Mouse (Mus musculus): ENCODE measurements at regions not wholly inside any gene's neighbourhood (a gene's known extent, or its start where the extent isn't known, plus 50 kb on each side); places are given as distances from the start of the nearest gene placed in this dataset.

DNA sequence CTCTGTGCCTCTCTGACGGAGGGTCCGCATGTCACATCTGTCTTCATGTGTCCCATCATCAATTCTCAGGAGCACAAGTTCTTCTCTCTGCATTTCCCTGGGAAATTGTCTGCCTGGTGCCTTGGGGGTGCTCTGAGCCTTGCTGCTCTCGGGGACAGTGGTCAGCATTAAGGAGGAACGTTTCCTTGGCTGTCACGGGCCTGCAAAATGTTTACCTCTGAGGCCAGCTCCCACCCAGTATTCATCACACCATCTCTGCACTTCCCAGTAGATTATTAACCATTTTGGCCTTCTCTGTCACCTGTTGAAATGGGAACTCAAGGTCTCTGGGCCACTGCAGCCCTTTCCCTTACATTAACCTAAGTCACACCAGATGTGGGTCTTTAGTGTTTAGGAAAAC, 219.8 kb upstream of the Spag17 start:
- H3K4me1 ChIP-seq (ENCODE audit: control insufficient read depth, insufficient read depth, low read length): no peaks in the 10 kb centered on the region
- WGBS (ENCODE audit: insufficient replicate concordance): 68% methylated on average over 5 of the region's 5 CpGs
- H3K4me2 ChIP-seq: no peak overlapping the region
- no peaks in the 10 kb centered on the region for H3K27me3 ChIP-seq (ENCODE audit: control insufficient read depth, insufficient read depth, low read length)
- no peak overlapping the region for H3K27ac ChIP-seq (ENCODE audit: low read depth, low read length)
- H3K36me3 ChIP-seq (ENCODE audit: control insufficient read depth, insufficient read depth, low read length): no peaks in the 10 kb centered on the region
- H3K9me3 ChIP-seq (replicated peaks; ENCODE audit: control insufficient read depth, low read length): no peaks in the 10 kb centered on the region
- no peak for ATAC-seq (replicated peaks; ENCODE audit: insufficient number of reproducible peaks, low FRiP score, low TSS enrichment)
- no peak overlapping the region for H3K4me3 ChIP-seq (ENCODE audit: low read depth, low read length)
- H3K9ac ChIP-seq (ENCODE audit: low read depth, low read length): no peak overlapping the region

GRCm38 (mm10) chr3:99665902-99666768, 219.1 kb upstream of the Spag17 start:
- Histone ChIP-seq H3K27me3 (ENCODE audit: control insufficient read depth, insufficient read depth, low read length) (no peaks in the 10 kb centered on the region), H3K9me3 (replicated peaks; ENCODE audit: control insufficient read depth, low read length) (no peaks in the 10 kb centered on the region), H3K4me2 (no peak overlapping the region), H3K36me3 (ENCODE audit: control insufficient read depth, insufficient read depth, low read length) (no peaks in the 10 kb centered on the region), H3K4me1 (ENCODE audit: control insufficient read depth, insufficient read depth, low read length) (no peaks in the 10 kb centered on the region), H3K27ac (ENCODE audit: low read depth, low read length) (no peak overlapping the region), H3K9ac (ENCODE audit: low read depth, low read length) (no peak overlapping the region), H3K4me3 (ENCODE audit: low read depth, low read length) (no peak overlapping the region)
- 46% methylated on average over 10 of the region's 10 CpGs for WGBS (ENCODE audit: insufficient replicate concordance)
- no peak for ATAC-seq (replicated peaks; ENCODE audit: insufficient number of reproducible peaks, low FRiP score, low TSS enrichment)

GRCm38 (mm10) chr3:99674145-99674544, 211.1 kb upstream of the Spag17 start:
- H3K9me3 ChIP-seq (replicated peaks; ENCODE audit: control insufficient read depth, low read length): no peaks in the 10 kb centered on the region
- H3K27me3 ChIP-seq (ENCODE audit: control insufficient read depth, insufficient read depth, low read length): no peaks in the 10 kb centered on the region
- H3K36me3 ChIP-seq (ENCODE audit: control insufficient read depth, insufficient read depth, low read length): no peaks in the 10 kb centered on the region
- H3K9ac ChIP-seq (ENCODE audit: low read depth, low read length): no peak overlapping the region
- no peak overlapping the region for H3K4me2 ChIP-seq
- no peak overlapping the region for H3K27ac ChIP-seq (ENCODE audit: low read depth, low read length)
- no peak for ATAC-seq (replicated peaks; ENCODE audit: insufficient number of reproducible peaks, low FRiP score, low TSS enrichment)
- H3K4me3 ChIP-seq (ENCODE audit: low read depth, low read length): no peak overlapping the region
- 72% methylated on average over 2 of the region's 2 CpGs for WGBS (ENCODE audit: insufficient replicate concordance)
- H3K4me1 ChIP-seq (ENCODE audit: control insufficient read depth, insufficient read depth, low read length): no peaks in the 10 kb centered on the region

GRCm38 (mm10) chr3:99709506-99709905, 175.7 kb upstream of the Spag17 start:
- Histone ChIP-seq H3K9me3 (replicated peaks; ENCODE audit: control insufficient read depth, low read length) (no peaks in the 10 kb centered on the region), H3K4me1 (ENCODE audit: control insufficient read depth, insufficient read depth, low read length) (no peaks in the 10 kb centered on the region), H3K27ac (ENCODE audit: low read depth, low read length) (no peak overlapping the region), H3K27me3 (ENCODE audit: control insufficient read depth, insufficient read depth, low read length) (no peaks in the 10 kb centered on the region), H3K4me3 (ENCODE audit: low read depth, low read length) (no peak overlapping the region), H3K36me3 (ENCODE audit: control insufficient read depth, insufficient read depth, low read length) (no peaks in the 10 kb centered on the region), H3K4me2 (no peak overlapping the region), H3K9ac (ENCODE audit: low read depth, low read length) (no peak overlapping the region)
- ATAC-seq (replicated peaks; ENCODE audit: insufficient number of reproducible peaks, low FRiP score, low TSS enrichment): no peak
- 72% methylated on average over 4 of the region's 4 CpGs for WGBS (ENCODE audit: insufficient replicate concordance)

DNA sequence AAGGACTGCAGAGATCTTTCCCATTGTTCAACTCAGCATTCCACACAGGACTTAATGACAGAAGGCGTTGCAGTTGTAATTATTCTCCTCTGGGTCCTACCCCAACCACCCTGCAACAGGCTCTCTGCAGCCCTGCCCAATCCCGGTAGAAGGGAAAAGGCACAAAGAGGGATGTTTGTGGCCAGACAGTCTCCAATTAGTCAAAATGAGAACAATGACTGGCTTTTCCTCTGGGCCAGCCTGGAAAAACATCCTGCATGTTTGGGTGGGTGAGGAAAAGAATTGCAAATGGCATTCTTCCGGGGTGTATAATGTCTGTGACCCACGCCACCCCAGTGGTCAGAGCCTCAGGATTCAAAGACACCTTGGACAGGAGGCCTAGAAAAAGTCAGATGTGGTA, 168.8 kb upstream of the Spag17 start:
- no peaks in the 10 kb centered on the region for H3K27me3 ChIP-seq (ENCODE audit: control insufficient read depth, insufficient read depth, low read length)
- no peak for ATAC-seq (replicated peaks; ENCODE audit: insufficient number of reproducible peaks, low FRiP score, low TSS enrichment)
- no peaks in the 10 kb centered on the region for H3K4me1 ChIP-seq (ENCODE audit: control insufficient read depth, insufficient read depth, low read length)
- no peak overlapping the region for H3K4me3 ChIP-seq (ENCODE audit: low read depth, low read length)
- H3K27ac ChIP-seq (ENCODE audit: low read depth, low read length): no peak overlapping the region
- H3K9me3 ChIP-seq (replicated peaks; ENCODE audit: control insufficient read depth, low read length): no peaks in the 10 kb centered on the region
- no peak overlapping the region for H3K9ac ChIP-seq (ENCODE audit: low read depth, low read length)
- WGBS (ENCODE audit: insufficient replicate concordance): 52% methylated on average over 4 of the region's 4 CpGs
- no peaks in the 10 kb centered on the region for H3K36me3 ChIP-seq (ENCODE audit: control insufficient read depth, insufficient read depth, low read length)
- H3K4me2 ChIP-seq: no peak overlapping the region

DNA sequence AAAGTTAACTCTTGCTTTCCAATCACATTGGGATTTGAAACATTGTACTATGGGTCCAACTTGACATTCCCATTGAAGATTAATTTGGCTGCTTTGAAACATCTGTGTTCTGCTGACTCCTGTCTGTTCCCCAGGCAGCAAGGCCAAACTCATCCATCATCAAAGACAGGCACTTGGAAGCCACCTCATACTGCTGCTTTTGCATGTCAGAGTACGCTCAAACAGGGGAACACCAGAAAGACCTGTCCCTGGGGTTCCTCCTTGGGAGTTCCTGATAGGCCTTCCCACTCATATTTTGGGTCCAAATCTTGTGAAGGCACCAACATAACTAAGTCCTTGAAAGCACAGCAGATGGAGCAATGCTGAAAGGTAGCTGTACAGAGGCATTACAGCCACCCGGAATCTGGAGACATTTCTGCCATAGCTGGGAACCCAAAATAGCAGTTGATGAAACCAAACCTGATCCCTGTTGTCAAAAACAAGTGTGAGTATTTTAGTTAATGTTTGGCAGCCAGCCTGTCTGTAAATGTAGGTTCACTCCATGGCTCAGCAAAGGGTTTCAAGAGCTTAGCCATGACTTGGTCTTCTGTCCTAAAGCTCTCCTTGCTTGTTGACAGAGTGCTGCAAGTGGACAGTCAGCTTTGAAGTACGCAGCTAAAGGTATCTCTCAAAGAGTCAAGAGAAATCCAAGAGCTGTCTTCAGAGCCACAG, 147.0 kb upstream of the Spag17 start:
- H3K4me1 ChIP-seq (ENCODE audit: control insufficient read depth, insufficient read depth, low read length): no peaks in the 10 kb centered on the region; the same call in 1 of the 2 replicates
- no peaks in the 10 kb centered on the region for H3K27me3 ChIP-seq (ENCODE audit: control insufficient read depth, insufficient read depth, low read length)
- no peak for ATAC-seq (replicated peaks; ENCODE audit: insufficient number of reproducible peaks, low FRiP score, low TSS enrichment)
- no peak overlapping the region for H3K4me2 ChIP-seq
- no peak overlapping the region for H3K27ac ChIP-seq (ENCODE audit: low read depth, low read length)
- H3K9ac ChIP-seq (ENCODE audit: low read depth, low read length): no peak overlapping the region
- no peak overlapping the region for H3K4me3 ChIP-seq (ENCODE audit: low read depth, low read length)
- H3K36me3 ChIP-seq (ENCODE audit: control insufficient read depth, insufficient read depth, low read length): no peaks in the 10 kb centered on the region
- no peaks in the 10 kb centered on the region for H3K9me3 ChIP-seq (replicated peaks; ENCODE audit: control insufficient read depth, low read length)
- 54% methylated on average over 3 of the region's 3 CpGs for WGBS (ENCODE audit: insufficient replicate concordance)

- Histone ChIP-seq H3K9me3 (replicated peaks; ENCODE audit: control insufficient read depth, low read length) (no peaks in the 10 kb centered on the region), H3K4me3 (ENCODE audit: low read depth, low read length) (no peak overlapping the region), H3K9ac (ENCODE audit: low read depth, low read length) (no peak overlapping the region), H3K36me3 (ENCODE audit: control insufficient read depth, insufficient read depth, low read length) (no peaks in the 10 kb centered on the region), H3K4me1 (ENCODE audit: control insufficient read depth, insufficient read depth, low read length) (no peaks in the 10 kb centered on the region; the same call in 1 of the 2 replicates), H3K27me3 (ENCODE audit: control insufficient read depth, insufficient read depth, low read length) (no peaks in the 10 kb centered on the region), H3K4me2 (no peak overlapping the region), H3K27ac (ENCODE audit: low read depth, low read length) (no peak overlapping the region)
- ATAC-seq (replicated peaks; ENCODE audit: insufficient number of reproducible peaks, low FRiP score, low TSS enrichment): no peak
- 75% methylated on average over 7 of the region's 7 CpGs for WGBS (ENCODE audit: insufficient replicate concordance)
Observed at GRCm38 (mm10) chr3:99739654-99740053, 145.6 kb upstream of the Spag17 start.

DNA sequence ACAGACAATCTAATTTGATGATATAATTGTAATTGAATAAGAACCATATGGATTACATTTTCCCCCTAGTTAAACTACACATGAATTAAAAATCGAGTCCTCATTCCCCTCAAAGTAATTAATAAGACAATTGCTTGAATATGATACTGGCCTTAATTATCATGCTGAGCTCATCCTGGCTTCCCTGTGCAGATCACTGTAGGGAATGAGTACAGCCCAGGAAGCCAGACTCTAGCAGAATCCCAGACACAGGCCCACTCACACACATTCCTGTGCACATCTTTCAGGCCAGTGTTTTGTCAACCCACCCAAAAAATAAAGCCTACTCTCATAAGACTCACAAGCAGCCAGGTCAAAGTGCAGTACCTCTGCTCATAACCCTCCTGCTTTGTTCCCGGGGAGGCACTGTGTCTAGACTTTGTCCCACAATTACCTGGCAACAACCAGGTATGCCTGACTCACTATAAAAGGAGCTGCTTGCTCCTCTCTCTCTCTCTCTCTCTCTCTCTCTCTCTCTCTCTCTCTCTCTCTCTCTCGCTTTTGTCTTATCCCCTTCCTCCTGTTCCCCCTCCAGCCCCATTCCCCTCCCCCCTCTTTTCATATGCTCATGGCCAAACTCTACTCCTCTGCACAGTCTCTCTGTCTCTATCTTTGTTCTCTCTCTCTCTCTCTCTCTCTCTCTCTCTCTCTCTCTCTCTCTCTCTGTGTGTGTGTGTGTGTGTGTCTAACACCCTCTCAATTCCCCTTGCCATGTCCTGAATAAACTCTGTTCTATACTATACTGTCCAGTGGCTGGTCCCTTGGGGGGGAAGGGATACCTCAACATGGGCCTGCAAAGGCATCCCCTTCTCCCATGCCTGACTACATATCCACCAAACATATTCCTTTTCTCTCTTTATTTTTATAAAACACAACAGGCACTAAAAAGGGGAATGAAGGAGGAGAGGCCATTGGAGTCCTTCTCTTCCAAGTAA, 143.7 kb upstream of the Spag17 start:
- Histone ChIP-seq H3K4me1 (ENCODE audit: control insufficient read depth, insufficient read depth, low read length) (no peaks in the 10 kb centered on the region; the same call in 1 of the 2 replicates), H3K4me2 (no peak overlapping the region), H3K9ac (ENCODE audit: low read depth, low read length) (no peak overlapping the region), H3K9me3 (replicated peaks; ENCODE audit: control insufficient read depth, low read length) (no peaks in the 10 kb centered on the region), H3K27me3 (ENCODE audit: control insufficient read depth, insufficient read depth, low read length) (no peaks in the 10 kb centered on the region), H3K36me3 (ENCODE audit: control insufficient read depth, insufficient read depth, low read length) (no peaks in the 10 kb centered on the region), H3K4me3 (ENCODE audit: low read depth, low read length) (no peak overlapping the region), H3K27ac (ENCODE audit: low read depth, low read length) (no peak overlapping the region)
- 62% methylated on average over 3 of the region's 3 CpGs for WGBS (ENCODE audit: insufficient replicate concordance)
- ATAC-seq (replicated peaks; ENCODE audit: insufficient number of reproducible peaks, low FRiP score, low TSS enrichment): no peak
